Mouse (Mus musculus) C2C12 (cell line): ENCODE results near the gene Chrdl2. TPM values are rescaled to one million over a fixed set of nuclear protein-coding genes. Genes with fewer than 3 reads are reported as not detected.
"Not testable (repeated sequence)": the region's sequence is repeated elsewhere in the genome, so short reads cannot be mapped to it uniquely, and the experiment has no call there.

Experiments
- H3K27me3 ChIP-seq: one replicate; pipeline ENCODE4 v1.6.1; 2011; ENCODE audit not compliant: control insufficient read depth, insufficient read depth, insufficient read length
- H3K36me3 ChIP-seq: one replicate; pipeline ENCODE4 v1.6.1; 2011; ENCODE audit not compliant: control insufficient read depth, insufficient read depth
- H3K4me3 ChIP-seq: one replicate; pipeline ENCODE4 v1.5.1; 2011; ENCODE audit warnings: mild to moderate bottlenecking, control low read depth; ENCODE audit not compliant: poor library complexity, insufficient read depth, severe bottlenecking
- H3K79me2 ChIP-seq: one replicate; pipeline ENCODE4 v1.6.1; 2011; ENCODE audit not compliant: control insufficient read depth, insufficient read depth
- H3K79me3 ChIP-seq: one replicate; pipeline ENCODE4 v1.6.1; 2011; ENCODE audit warnings: low read depth, control low read depth
- H3ac ChIP-seq: one replicate; pipeline ENCODE3; 2011; ENCODE audit warnings: low read depth; ENCODE audit not compliant: control insufficient read depth, insufficient read length
- CEBPB ChIP-seq: IDR thresholded peaks from one replicate; pipeline ENCODE4 v1.6.1; 2011; ENCODE audit warnings: low read depth, mild to moderate bottlenecking, control low read depth, moderate library complexity
- CTCF ChIP-seq: IDR thresholded peaks from one replicate; pipeline ENCODE4 v1.5.1; 2011; ENCODE audit not compliant: control insufficient read depth, insufficient read depth, insufficient read length
- FOSL1 ChIP-seq: IDR thresholded peaks from one replicate; pipeline ENCODE4 v1.8.0; 2011; ENCODE audit warnings: mild to moderate bottlenecking, low read length; ENCODE audit not compliant: poor library complexity, insufficient read depth, severe bottlenecking
- MAX ChIP-seq: IDR thresholded peaks from one replicate; pipeline ENCODE4 v1.6.1; 2011; ENCODE audit warnings: mild to moderate bottlenecking, control low read depth
- MYOD1 ChIP-seq: IDR thresholded peaks from one replicate; pipeline ENCODE4 v1.6.1; 2011; ENCODE audit warnings: low read depth; ENCODE audit not compliant: control insufficient read depth, insufficient read length
- MYOG ChIP-seq: IDR thresholded peaks from one replicate; pipeline ENCODE4 v1.6.1; 2011; ENCODE audit not compliant: control insufficient read depth, insufficient read length; ENCODE audit errors: extremely low read depth
- USF1 ChIP-seq: IDR thresholded peaks from one replicate; pipeline ENCODE4 v1.6.1; 2011; ENCODE audit warnings: low read depth, mild to moderate bottlenecking, control low read depth, moderate library complexity
- polyA plus RNA-seq: library from polyadenylated mRNA; unstranded; fragments of >200 nt; fragmentation: generic; extraction: Trizol; gene quantifications from one replicate; pipeline ENCODE4 v1.2.1, GENCODE M21; 2012; ENCODE audit warnings: missing spikeins

Gene Chrdl2
- polyA plus RNA-seq, 1 experiment: not detected

- peaks cover 44% of the 10 kb centered on the region for H3K79me3 ChIP-seq
These were observed 42.6 kb upstream of the Chrdl2 start for GRCm38 (mm10) chr7:99963237-99963860.

GRCm38 (mm10) chr7:99965020-99965841, 40.7 kb upstream of the Chrdl2 start:
- Histone ChIP-seq H3K79me3 (peaks cover 55% of the 10 kb centered on the region), H3K4me3 (no peak overlapping the region), H3K27me3 (no peaks in the 10 kb centered on the region), H3K36me3 (no peaks in the 10 kb centered on the region), H3ac (no peak overlapping the region), H3K79me2 (peaks cover 95% of the 10 kb centered on the region)
- TF ChIP-seq USF1: no peak
- no peak for TF ChIP-seq FOSL1
- no peak for TF ChIP-seq CEBPB
- TF ChIP-seq MYOG: no peak
- no peak for TF ChIP-seq MYOD1
- no peak for TF ChIP-seq MAX
- no peak for TF ChIP-seq CTCF

More at GRCm38 (mm10) chr7:99963237-99963860, 42.6 kb upstream of the Chrdl2 start:
- Histone ChIP-seq H3K79me2 (peaks cover 79% of the 10 kb centered on the region), H3K27me3 (no peaks in the 10 kb centered on the region), H3K36me3 (no peaks in the 10 kb centered on the region), H3K4me3 (no peak overlapping the region), H3ac (no peak overlapping the region)
- TF ChIP-seq USF1 (no peak), MAX (no peak), CEBPB (no peak), CTCF (no peak)

GRCm38 (mm10) chr7:99966011-99966721, 39.8 kb upstream of the Chrdl2 start:
- peaks cover 53% of the 10 kb centered on the region for H3K79me3 ChIP-seq
- H3K79me2 ChIP-seq: peaks cover 92% of the 10 kb centered on the region
- H3K36me3 ChIP-seq: no peaks in the 10 kb centered on the region
- H3K27me3 ChIP-seq: no peaks in the 10 kb centered on the region
- H3ac ChIP-seq: no peak overlapping the region
- TF ChIP-seq CEBPB (no peak), MYOG (no peak), CTCF (no peak), USF1 (no peak), FOSL1 (no peak), MAX (no peak), MYOD1 (no peak)
- H3K4me3 ChIP-seq: no peak overlapping the region

GRCm38 (mm10) chr7:99969151-99969550, 36.8 kb upstream of the Chrdl2 start:
- no peak overlapping the region for H3K4me3 ChIP-seq
- no peak for TF ChIP-seq FOSL1
- TF ChIP-seq MYOG: no peak
- TF ChIP-seq CTCF: no peak
- no peak for TF ChIP-seq USF1
- TF ChIP-seq MAX: no peak
- TF ChIP-seq CEBPB: no peak

GRCm38 (mm10) chr7:99971926-99972325, 34.0 kb upstream of the Chrdl2 start:
- no peaks in the 10 kb centered on the region for H3K27me3 ChIP-seq
- no peaks in the 10 kb centered on the region for H3K36me3 ChIP-seq
- H3K4me3 ChIP-seq: no peak overlapping the region
- no peak overlapping the region for H3ac ChIP-seq
- peaks cover 52% of the 10 kb centered on the region for H3K79me3 ChIP-seq
- no peak for TF ChIP-seq CEBPB
- TF ChIP-seq MAX: no peak
- H3K79me2 ChIP-seq: peaks cover 92% of the 10 kb centered on the region

More at GRCm38 (mm10) chr7:99969151-99969550, 36.8 kb upstream of the Chrdl2 start:
- Histone ChIP-seq H3K79me3 (peaks cover 55% of the 10 kb centered on the region), H3K36me3 (no peaks in the 10 kb centered on the region), H3K79me2 (peaks cover 93% of the 10 kb centered on the region), H3K27me3 (no peaks in the 10 kb centered on the region), H3ac (no peak overlapping the region)

GRCm38 (mm10) chr7:99972912-99973311, 33.1 kb upstream of the Chrdl2 start:
- H3K27me3 ChIP-seq, H3K4me3 ChIP-seq, H3K36me3 ChIP-seq, H3ac ChIP-seq: not testable (repeated sequence)
- H3K79me2 ChIP-seq: peaks cover 92% of the 10 kb centered on the region
- peaks cover 55% of the 10 kb centered on the region for H3K79me3 ChIP-seq
